Mouse (Mus musculus): ENCODE data around the gene Vangl1. TPM values are rescaled to one million over a fixed set of nuclear protein-coding genes. Genes with fewer than 3 reads are reported as not detected.

The Vangl1 gene
- polyA plus RNA-seq, 1 experiment from 2014 or later, result 8.2 TPM

DNA sequence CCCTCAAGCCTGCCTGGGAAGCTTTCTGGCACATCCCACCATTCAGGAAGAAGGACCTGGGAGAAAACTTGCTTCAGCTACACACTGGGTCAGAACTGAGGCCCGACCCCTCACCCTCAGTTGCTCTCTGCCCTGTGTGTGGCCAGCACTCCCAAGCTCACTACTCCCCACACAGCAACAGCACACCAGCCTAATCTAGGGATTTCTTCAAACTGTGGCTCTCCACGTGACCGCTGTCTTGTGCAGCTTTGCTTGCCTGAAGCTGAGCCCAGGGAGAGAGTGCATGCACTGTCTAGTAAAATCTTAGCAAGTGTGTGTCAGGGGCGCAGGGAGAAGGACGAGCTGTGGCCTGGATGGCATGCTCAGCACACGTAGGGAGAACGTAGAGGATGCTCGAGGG lies 18.3 kb upstream of the Vangl1 start:
- Histone ChIP-seq H3K4me1 (ENCODE audit: control insufficient read depth, insufficient read depth, low read length) (no peaks in the 10 kb centered on the region), H3K9me3 (ENCODE audit: control insufficient read depth, low read length) (no peaks in the 10 kb centered on the region), H3K9ac (replicated peaks; ENCODE audit: low read depth, low read length) (no peak overlapping the region), H3K27me3 (ENCODE audit: control insufficient read depth, insufficient read depth, low read length) (no peaks in the 10 kb centered on the region), H3K4me3 (ENCODE audit: low read depth, low read length) (no peak overlapping the region), H3K4me2 (ENCODE audit: low read depth, low read length) (no peak overlapping the region), H3K27ac (ENCODE audit: low read depth, low read length) (no peak overlapping the region), H3K36me3 (ENCODE audit: control insufficient read depth, insufficient read depth, low read length) (no peaks in the 10 kb centered on the region)
- 91% methylated on average over 8 of the region's 8 CpGs for WGBS
- ATAC-seq (ENCODE audit: low read depth), result no peak

DNA sequence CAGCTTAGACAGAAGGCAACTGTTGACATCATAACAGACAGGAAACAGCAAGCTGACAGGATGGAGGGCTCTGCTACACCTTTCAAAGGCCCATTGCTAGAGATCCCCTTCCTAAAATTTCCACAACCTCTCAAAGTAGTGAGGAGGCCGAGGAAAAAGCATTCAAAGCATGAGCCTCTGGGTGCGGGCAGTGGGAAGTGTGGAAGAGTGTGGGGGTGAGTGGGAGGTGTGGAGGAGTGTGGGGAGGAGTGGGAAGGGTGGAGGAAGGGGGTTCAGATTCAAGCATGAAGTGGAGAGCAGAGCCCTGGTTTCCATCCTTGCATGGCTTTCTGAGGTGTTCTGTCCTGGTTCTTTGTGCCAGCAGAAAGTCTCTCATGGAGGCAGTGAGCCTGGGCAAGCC lies 13.8 kb upstream of the Vangl1 start:
- Histone ChIP-seq H3K9me3 (ENCODE audit: control insufficient read depth, low read length) (no peaks in the 10 kb centered on the region), H3K4me1 (ENCODE audit: control insufficient read depth, insufficient read depth, low read length) (no peaks in the 10 kb centered on the region), H3K27me3 (ENCODE audit: control insufficient read depth, insufficient read depth, low read length) (no peaks in the 10 kb centered on the region), H3K4me3 (ENCODE audit: low read depth, low read length) (no peak overlapping the region), H3K9ac (replicated peaks; ENCODE audit: low read depth, low read length) (no peak overlapping the region), H3K27ac (ENCODE audit: low read depth, low read length) (no peak overlapping the region), H3K36me3 (ENCODE audit: control insufficient read depth, insufficient read depth, low read length) (no peaks in the 10 kb centered on the region), H3K4me2 (ENCODE audit: low read depth, low read length) (no peak overlapping the region)
- 89% methylated on average over 2 of the region's 2 CpGs for WGBS
- ATAC-seq (ENCODE audit: low read depth), result no peak

GRCm38 (mm10) chr3:102214736-102215135 lies 10.2 kb upstream of the Vangl1 start:
- no peak overlapping the region for H3K9ac ChIP-seq (replicated peaks; ENCODE audit: low read depth, low read length)
- no peak overlapping the region for H3K27ac ChIP-seq (ENCODE audit: low read depth, low read length)
- no peaks in the 10 kb centered on the region for H3K36me3 ChIP-seq (ENCODE audit: control insufficient read depth, insufficient read depth, low read length)
- no peaks in the 10 kb centered on the region for H3K4me1 ChIP-seq (ENCODE audit: control insufficient read depth, insufficient read depth, low read length)
- no peak overlapping the region for H3K4me3 ChIP-seq (ENCODE audit: low read depth, low read length)
- H3K27me3 ChIP-seq (ENCODE audit: control insufficient read depth, insufficient read depth, low read length), result no peaks in the 10 kb centered on the region
- no peaks in the 10 kb centered on the region for H3K9me3 ChIP-seq (ENCODE audit: control insufficient read depth, low read length)
- no peak for ATAC-seq (ENCODE audit: low read depth)
- no peak overlapping the region for H3K4me2 ChIP-seq (ENCODE audit: low read depth, low read length)
- WGBS, result 90% methylated on average over 4 of the region's 4 CpGs

GRCm38 (mm10) chr3:102214299-102214698 lies 9.8 kb upstream of the Vangl1 start:
- H3K4me3 ChIP-seq (ENCODE audit: low read depth, low read length), result no peak overlapping the region
- no peaks in the 10 kb centered on the region for H3K27me3 ChIP-seq (ENCODE audit: control insufficient read depth, insufficient read depth, low read length)
- no peak overlapping the region for H3K4me2 ChIP-seq (ENCODE audit: low read depth, low read length)
- 66% methylated on average over 4 of the region's 4 CpGs for WGBS
- no peak overlapping the region for H3K27ac ChIP-seq (ENCODE audit: low read depth, low read length)
- no peak for ATAC-seq (ENCODE audit: low read depth)
- H3K36me3 ChIP-seq (ENCODE audit: control insufficient read depth, insufficient read depth, low read length), result no peaks in the 10 kb centered on the region
- H3K4me1 ChIP-seq (ENCODE audit: control insufficient read depth, insufficient read depth, low read length), result no peaks in the 10 kb centered on the region
- H3K9me3 ChIP-seq (ENCODE audit: control insufficient read depth, low read length), result no peaks in the 10 kb centered on the region
- H3K9ac ChIP-seq (replicated peaks; ENCODE audit: low read depth, low read length), result no peak overlapping the region

DNA sequence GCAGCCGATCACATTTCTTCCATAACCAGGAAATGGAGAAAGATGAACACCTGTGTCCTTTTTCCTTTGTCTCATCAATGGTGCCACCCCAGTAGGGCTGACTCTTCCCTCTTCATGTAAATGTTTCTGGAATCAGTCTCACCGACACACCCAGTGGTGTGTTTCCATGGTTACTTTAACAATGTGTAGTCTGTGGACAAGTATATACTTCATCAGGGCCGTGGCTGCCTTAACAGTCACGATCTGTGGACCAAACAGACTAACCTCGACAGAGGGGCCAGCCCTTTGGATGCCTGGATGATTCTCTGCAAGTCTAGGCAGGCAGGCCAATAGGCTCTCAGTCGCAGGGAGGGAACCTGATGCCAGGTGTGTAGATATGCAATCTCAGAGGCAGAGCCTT lies 8.4 kb upstream of the Vangl1 start:
- WGBS, result 51% methylated on average over 6 of the region's 6 CpGs
- ATAC-seq (ENCODE audit: low read depth), result no peak

GRCm38 (mm10) chr3:102212336-102212735 lies 7.8 kb upstream of the Vangl1 start:
- Histone ChIP-seq H3K9ac (replicated peaks; ENCODE audit: low read depth, low read length) (no peak overlapping the region), H3K27me3 (ENCODE audit: control insufficient read depth, insufficient read depth, low read length) (no peaks in the 10 kb centered on the region), H3K9me3 (ENCODE audit: control insufficient read depth, low read length) (no peaks in the 10 kb centered on the region), H3K4me1 (ENCODE audit: control insufficient read depth, insufficient read depth, low read length) (no peaks in the 10 kb centered on the region), H3K27ac (ENCODE audit: low read depth, low read length) (no peak overlapping the region), H3K36me3 (ENCODE audit: control insufficient read depth, insufficient read depth, low read length) (no peaks in the 10 kb centered on the region), H3K4me2 (ENCODE audit: low read depth, low read length) (no peak overlapping the region), H3K4me3 (ENCODE audit: low read depth, low read length) (no peak overlapping the region)
- ATAC-seq (ENCODE audit: low read depth), result no peak
- WGBS, result 94% methylated on average over 15 of the region's 15 CpGs

More for the DNA sequence above, 8.4 kb upstream of the Vangl1 start:
- Histone ChIP-seq H3K9ac (replicated peaks; ENCODE audit: low read depth, low read length) (no peak overlapping the region), H3K36me3 (ENCODE audit: control insufficient read depth, insufficient read depth, low read length) (no peaks in the 10 kb centered on the region), H3K4me2 (ENCODE audit: low read depth, low read length) (no peak overlapping the region), H3K4me1 (ENCODE audit: control insufficient read depth, insufficient read depth, low read length) (no peaks in the 10 kb centered on the region), H3K27me3 (ENCODE audit: control insufficient read depth, insufficient read depth, low read length) (no peaks in the 10 kb centered on the region), H3K4me3 (ENCODE audit: low read depth, low read length) (no peak overlapping the region), H3K9me3 (ENCODE audit: control insufficient read depth, low read length) (no peaks in the 10 kb centered on the region), H3K27ac (ENCODE audit: low read depth, low read length) (no peak overlapping the region)

GRCm38 (mm10) chr3:102211340-102211739 lies 6.8 kb upstream of the Vangl1 start:
- H3K36me3 ChIP-seq (ENCODE audit: control insufficient read depth, insufficient read depth, low read length), result no peaks in the 10 kb centered on the region
- no peaks in the 10 kb centered on the region for H3K4me1 ChIP-seq (ENCODE audit: control insufficient read depth, insufficient read depth, low read length)
- no peak overlapping the region for H3K4me2 ChIP-seq (ENCODE audit: low read depth, low read length)
- WGBS, result 92% methylated on average over 2 of the region's 2 CpGs
- no peak overlapping the region for H3K27ac ChIP-seq (ENCODE audit: low read depth, low read length)
- no peaks in the 10 kb centered on the region for H3K9me3 ChIP-seq (ENCODE audit: control insufficient read depth, low read length)
- H3K27me3 ChIP-seq (ENCODE audit: control insufficient read depth, insufficient read depth, low read length), result no peaks in the 10 kb centered on the region
- H3K4me3 ChIP-seq (ENCODE audit: low read depth, low read length), result no peak overlapping the region
- no peak for ATAC-seq (ENCODE audit: low read depth)
- no peak overlapping the region for H3K9ac ChIP-seq (replicated peaks; ENCODE audit: low read depth, low read length)

DNA sequence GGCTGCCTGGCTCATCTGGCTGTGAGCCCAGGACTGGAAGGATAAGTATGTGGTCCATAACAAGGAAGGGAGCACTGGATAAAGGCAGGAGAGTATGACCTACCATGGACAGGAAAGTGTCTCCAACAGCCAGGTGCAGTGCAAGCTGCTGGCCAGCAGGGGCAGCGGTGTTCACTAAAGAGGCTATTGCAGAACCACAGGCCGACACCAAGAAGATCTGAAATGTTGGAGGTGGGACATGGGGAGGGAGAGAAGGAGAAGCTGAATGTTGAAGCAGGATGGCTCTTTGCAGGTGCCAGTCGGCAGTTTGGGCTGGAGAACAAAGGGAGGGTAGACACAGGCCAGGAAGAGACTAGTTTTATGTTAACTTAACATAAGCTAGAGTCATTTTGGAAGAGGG lies 6.3 kb upstream of the Vangl1 start:
- no peaks in the 10 kb centered on the region for H3K4me1 ChIP-seq (ENCODE audit: control insufficient read depth, insufficient read depth, low read length)
- no peaks in the 10 kb centered on the region for H3K36me3 ChIP-seq (ENCODE audit: control insufficient read depth, insufficient read depth, low read length)
- no peak overlapping the region for H3K4me3 ChIP-seq (ENCODE audit: low read depth, low read length)
- H3K27me3 ChIP-seq (ENCODE audit: control insufficient read depth, insufficient read depth, low read length), result no peaks in the 10 kb centered on the region
- 63% methylated on average over 3 of the region's 3 CpGs for WGBS
- H3K4me2 ChIP-seq (ENCODE audit: low read depth, low read length), result no peak overlapping the region
- H3K27ac ChIP-seq (ENCODE audit: low read depth, low read length), result no peak overlapping the region
- no peaks in the 10 kb centered on the region for H3K9me3 ChIP-seq (ENCODE audit: control insufficient read depth, low read length)
- no peak overlapping the region for H3K9ac ChIP-seq (replicated peaks; ENCODE audit: low read depth, low read length)
- ATAC-seq (ENCODE audit: low read depth), result no peak

GRCm38 (mm10) chr3:102208861-102209260 lies 4.4 kb upstream of the Vangl1 start:
- H3K27ac ChIP-seq (ENCODE audit: low read depth, low read length), result no peak overlapping the region
- WGBS, result 84% methylated on average over 6 of the region's 6 CpGs
- H3K9me3 ChIP-seq (ENCODE audit: control insufficient read depth, low read length), result no peaks in the 10 kb centered on the region
- H3K27me3 ChIP-seq (ENCODE audit: control insufficient read depth, insufficient read depth, low read length), result peaks cover 3% of the 10 kb centered on the region; the same call in 1 of the 2 replicates
- no peak overlapping the region for H3K4me3 ChIP-seq (ENCODE audit: low read depth, low read length)
- peaks cover 9% of the 10 kb centered on the region for H3K4me1 ChIP-seq (ENCODE audit: control insufficient read depth, insufficient read depth, low read length)
- no peaks in the 10 kb centered on the region for H3K36me3 ChIP-seq (ENCODE audit: control insufficient read depth, insufficient read depth, low read length)
- H3K4me2 ChIP-seq (ENCODE audit: low read depth, low read length), result no peak overlapping the region
- ATAC-seq (ENCODE audit: low read depth), result no peak
- no peak overlapping the region for H3K9ac ChIP-seq (replicated peaks; ENCODE audit: low read depth, low read length)

DNA sequence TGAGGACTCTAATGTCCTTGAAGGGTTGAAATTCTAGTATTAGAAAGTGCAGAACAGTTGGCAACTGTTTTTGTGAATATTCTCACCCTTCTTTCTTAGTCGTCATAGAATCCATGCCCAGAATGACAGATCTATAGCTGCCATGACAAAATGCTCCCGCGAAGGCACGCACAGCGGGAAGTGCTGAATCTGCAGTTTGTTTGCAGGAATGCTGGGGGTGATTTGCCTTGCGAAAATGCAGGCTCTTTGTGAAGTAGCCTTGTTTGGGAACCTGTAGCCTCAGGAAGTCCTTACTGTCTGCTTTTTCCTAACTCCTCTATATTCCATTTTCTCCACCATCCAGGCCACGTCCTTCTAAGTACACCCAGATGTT lies 951 bp upstream of the Vangl1 start:
- no peak overlapping the region for H3K4me3 ChIP-seq (ENCODE audit: low read depth, low read length)
- peaks cover 19% of the 10 kb centered on the region for H3K4me1 ChIP-seq (ENCODE audit: control insufficient read depth, insufficient read depth, low read length)
- peak overlapping the region; percentile 4; the same call in 1 of the 2 replicates for H3K9ac ChIP-seq (replicated peaks; ENCODE audit: low read depth, low read length)
- WGBS, result 6% methylated on average over 7 of the region's 7 CpGs
- no peaks in the 10 kb centered on the region for H3K36me3 ChIP-seq (ENCODE audit: control insufficient read depth, insufficient read depth, low read length)
- 0 out of 2 replicates have a peak overlapping the region, but pooled peaks have one; percentile 12 for H3K27ac ChIP-seq (ENCODE audit: low read depth, low read length)
- ATAC-seq (ENCODE audit: low read depth), result no peak
- H3K27me3 ChIP-seq (ENCODE audit: control insufficient read depth, insufficient read depth, low read length), result peaks cover 5% of the 10 kb centered on the region
- no peaks in the 10 kb centered on the region for H3K9me3 ChIP-seq (ENCODE audit: control insufficient read depth, low read length)
- peak overlapping the region; percentile 96; the same call in 1 of the 2 replicates for H3K4me2 ChIP-seq (ENCODE audit: low read depth, low read length)
